Mouse (Mus musculus) heart, adult 2 months (tissue): ENCODE measurements around the gene Atl1.

Source experiments
- CTCF ChIP-seq: fragments of 200-600 bp; IDR thresholded peaks from 2 replicates; pipeline ENCODE4 v1.8.1; 2022; ENCODE audit warnings: antibody characterized with exemption, mild to moderate bottlenecking, moderate library complexity
- POLR2A ChIP-seq: fragments of 200-500 bp; IDR thresholded peaks from 2 replicates; pipeline ENCODE4 v1.6.1; 2011; ENCODE audit warnings: mild to moderate bottlenecking, low read depth, low read length, control low read depth; ENCODE audit not compliant: insufficient read depth

GRCm38 (mm10) chr12:69892371-69893251 is at the start of gene Atl1, which contains the start of gene Map4k5:
- TF ChIP-seq CTCF (no peak; the same call in 1 of the 2 replicates), POLR2A (no peak)
